Mouse (Mus musculus) CD8-positive naive resting alpha-beta T cell, adult 2 months (primary cell): ENCODE results near the gene Clcnka.

Source experiments
- DNase-seq, 2 experiments: peaks; one replicate each; pipeline ENCODE4 v3.0.0; 2022; ENCODE audit warnings: low read depth in 2 of 2, low spot score in 2 of 2

The Clcnka gene

DNA sequence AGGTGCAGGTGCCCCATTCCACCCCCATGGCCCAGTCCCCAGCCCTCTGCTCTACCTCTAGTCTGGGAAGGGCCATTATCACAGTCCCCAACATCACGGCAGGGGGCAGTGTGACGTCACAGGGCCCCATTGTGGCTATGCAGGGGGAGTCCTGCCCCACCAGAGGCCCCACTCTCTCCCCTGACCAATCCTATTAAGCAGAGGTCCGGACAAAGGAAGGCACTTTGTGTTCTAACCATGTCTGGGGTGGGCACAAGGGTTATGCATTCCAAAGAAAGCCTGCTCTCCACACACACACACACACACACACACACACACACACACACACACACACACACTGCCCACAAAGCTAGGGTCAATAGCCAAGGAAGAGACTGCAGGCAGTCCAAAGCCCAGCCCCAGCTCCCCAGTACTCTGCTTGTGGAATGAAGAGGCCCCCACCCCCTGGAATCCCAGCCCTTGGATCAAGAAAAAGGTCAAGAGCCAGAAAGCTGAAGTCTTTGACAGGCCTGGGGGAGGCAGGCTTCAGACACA is 63.2 kb downstream of the Clcnka start:
- DNase-seq, result no peak

DNA sequence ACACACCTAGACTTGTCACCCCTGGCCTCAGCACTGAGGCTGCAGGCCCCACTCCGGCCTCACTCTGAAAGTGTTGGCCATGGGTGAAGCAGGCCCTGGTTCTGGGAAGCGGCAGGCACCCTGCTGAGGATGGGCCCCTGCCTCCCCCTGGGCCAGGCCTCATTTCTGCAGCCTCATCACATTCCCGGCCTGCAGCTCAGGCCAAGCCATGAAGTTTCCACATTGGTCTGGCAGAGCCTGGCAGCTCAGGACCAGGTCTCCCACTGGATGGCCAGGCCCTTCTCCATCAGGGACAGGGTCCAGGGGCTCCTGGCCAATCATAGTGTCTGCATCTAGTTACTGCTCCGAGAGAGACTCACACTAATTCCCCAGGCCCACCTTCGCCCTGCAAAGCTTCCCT is 63.8 kb downstream of the Clcnka start:
- no peak for DNase-seq
